Mouse (Mus musculus) embryonic facial prominence, embryonic 12.5 days (tissue): ENCODE data around the gene Fmod. TPM values are rescaled to one million over a fixed set of nuclear protein-coding genes. Genes with fewer than 3 reads are reported as not detected.

Experiments used
- polyA plus RNA-seq: library from polyadenylated mRNA; unstranded; fragments of >200 nt; fragmentation: Nextera tagmentation; extraction: Ambion mirVana; gene quantifications from 2 replicates; pipeline ENCODE4 v1.2.1, GENCODE M21; 2016

Gene Fmod
- polyA plus RNA-seq, 1 experiment from 2014 or later: 7.2 TPM

Other genes starting within 250 kb of the Fmod start
- gene Atp2b4, start 236.2 kb upstream of the Fmod start, polyA plus RNA-seq: 14.1 and 15.0 TPM in 2 replicates
- gene Optc, start 129.3 kb upstream of the Fmod start, polyA plus RNA-seq: 1.1 and 1.3 TPM in 2 replicates
- 1.9 and 2.2 TPM in 2 replicates for gene Prelp, start 115.8 kb upstream of the Fmod start, polyA plus RNA-seq
- 34.2 and 37.5 TPM in 2 replicates for gene Btg2, start 41.9 kb downstream of the Fmod start, polyA plus RNA-seq
- not detected in 2 replicates for gene Chit1, start 74.0 kb downstream of the Fmod start, polyA plus RNA-seq
- gene Chil1, start 144.9 kb downstream of the Fmod start, polyA plus RNA-seq: 1.9 and 3.6 TPM in 2 replicates
- 19.9 and 28.3 TPM in 2 replicates for gene Mybph, start 156.2 kb downstream of the Fmod start, polyA plus RNA-seq
- 1.7 and 2.1 TPM in 2 replicates for gene Adora1, start 198.2 kb downstream of the Fmod start, polyA plus RNA-seq